Mouse (Mus musculus) Patski (cell line): ENCODE data around the gene Arl3. TPM values are rescaled to one million over a fixed set of nuclear protein-coding genes. Genes with fewer than 3 reads are reported as not detected.

Experiments used
- ATAC-seq: fragments of 100-300 bp; one replicate; pipeline ENCODE4 v1.8.0; 2021
- CTCF ChIA-PET: fragments of 350-600 bp; sonication (Branson Sonifier 250); formaldehyde crosslinking; loops from one replicate; lab custom pipeline; 2022; ENCODE audit warnings: inconsistent platforms; lab: Charles Lee
- POLR2A ChIA-PET: fragments of 350-600 bp; sonication (Branson Sonifier 250); formaldehyde crosslinking; loops from one replicate; lab custom pipeline; 2022; ENCODE audit warnings: antibody characterized with exemption, inconsistent platforms; lab: Charles Lee
- DNase-seq: peaks from one replicate; pipeline ENCODE4 v3.0.0-alpha.2; 2011; ENCODE audit warnings: low read depth, low spot score
- H3K27me3 ChIP-seq: fragments of 371-371 bp; one replicate; pipeline ENCODE4 v1.5.1; 2021
- CTCF ChIP-seq: fragments of 100-300 bp; IDR thresholded peaks from one replicate; pipeline ENCODE4 v1.5.1; 2021
- in situ Hi-C: fragments of 300-500 bp; cut with MboI; formaldehyde crosslinking; loops from 3 replicates; pipeline ENCODE4 v1.11.1; 2018; ENCODE audit warnings: low pct_unique_long_range_greater_than_20kb, mixed read lengths
- polyA plus RNA-seq: library from polyadenylated mRNA; unstranded; gene quantifications from one replicate; pipeline ENCODE4 v1.2.3, GENCODE M21; 2021

Gene Arl3
- polyA plus RNA-seq, 1 experiment from 2014 or later, result 187 TPM

GRCm38 (mm10) chr19:46608158-46608557 is 35.2 kb upstream of the Arl3 start:
- ATAC-seq (no peak), DNase-seq (no peak)
- H3K27me3 ChIP-seq, result no peaks in the 10 kb centered on the region
- ChIA-PET POLR2A (no interaction called here), CTCF (interaction anchor here (1.3 to 1.6 kb wide), 3 partner anchors 10 to 42 kb away, joined by 3 to 4 read pairs (median 4); no protein-coding TSS in a partner anchor)
- in situ Hi-C loops, result no loop called here
- no peak for TF ChIP-seq CTCF

DNA sequence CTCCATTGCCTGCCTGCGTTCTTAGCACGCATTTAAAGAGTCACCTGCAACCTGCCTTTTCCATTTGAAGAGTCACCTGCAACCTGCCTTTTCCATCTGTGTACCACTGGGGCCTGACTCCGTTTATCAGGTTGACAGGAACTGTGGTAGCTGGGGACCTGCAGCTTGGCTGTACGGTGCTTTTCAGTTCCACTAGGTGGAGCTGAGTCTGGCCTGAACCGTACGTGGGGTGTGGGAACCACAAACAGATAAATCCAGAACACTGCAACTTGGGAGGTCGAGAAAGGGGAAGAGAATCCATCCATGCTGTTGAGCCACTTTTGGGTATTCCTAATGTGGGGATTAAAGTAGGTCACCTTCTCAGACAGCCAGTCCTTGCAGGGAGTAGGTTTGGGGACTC is 34.4 kb upstream of the Arl3 start:
- DNase-seq (no peak), ATAC-seq (no peak)
- in situ Hi-C loops, result no loop called here
- no peak for TF ChIP-seq CTCF
- ChIA-PET POLR2A (no interaction called here), CTCF (interaction anchor here (0.9 to 1.6 kb wide), 4 partner anchors 10 to 43 kb away, joined by 3 to 4 read pairs (median 4); no protein-coding TSS in a partner anchor)
- no peaks in the 10 kb centered on the region for H3K27me3 ChIP-seq

- POLR2A ChIA-PET, result no interaction called here
- no peaks in the 10 kb centered on the region for H3K27me3 ChIP-seq
- DNase-seq (no peak), ATAC-seq (no peak)
- in situ Hi-C loops, result no loop called here
- no peak for TF ChIP-seq CTCF
- CTCF ChIA-PET, result interaction anchor here (0.9 to 1.5 kb wide), 2 partner anchors 11 to 19 kb away, joined by 4 read pairs; no protein-coding TSS in a partner anchor
These were observed 33.7 kb upstream of the Arl3 start for GRCm38 (mm10) chr19:46606718-46607117.

- in situ Hi-C loops, result no loop called here
These were observed 29.4 kb upstream of the Arl3 start for GRCm38 (mm10) chr19:46602406-46602805.

DNA sequence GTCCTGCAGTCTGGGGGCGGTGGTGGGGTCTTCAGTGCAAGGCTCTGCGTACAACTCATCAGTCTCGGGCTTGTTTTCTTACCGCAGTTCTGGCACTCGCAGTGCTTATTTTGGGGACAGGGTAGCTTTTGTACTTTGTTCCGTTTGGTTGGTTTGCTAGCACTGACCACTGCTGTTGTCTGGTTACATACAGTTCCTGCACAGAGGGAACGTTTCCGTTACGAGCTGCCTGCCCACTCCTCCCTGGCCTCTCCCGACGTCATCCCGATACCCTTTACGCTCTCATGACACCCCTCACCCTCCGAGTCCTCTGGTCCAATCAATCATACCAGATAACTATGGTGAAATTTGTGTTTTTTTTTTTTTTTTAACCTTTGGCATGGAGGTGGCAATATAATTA is 28.5 kb upstream of the Arl3 start:
- H3K27me3 ChIP-seq, result no peaks in the 10 kb centered on the region
- in situ Hi-C loops, result no loop called here
- ATAC-seq, result no peak
- no peak for TF ChIP-seq CTCF
- DNase-seq, result no peak
- ChIA-PET POLR2A (interaction anchor here (0.6 to 1.2 kb wide), 4 partner anchors 15 to 271 kb away, joined by 3 to 4 read pairs (median 4); no protein-coding TSS in a partner anchor), CTCF (interaction anchor here (1.3 kb wide), 1 partner anchor 8 kb away, joined by 3 read pairs; no protein-coding TSS in a partner anchor)

More at GRCm38 (mm10) chr19:46602406-46602805, 29.4 kb upstream of the Arl3 start:
- ChIA-PET POLR2A (no interaction called here), CTCF (no interaction called here)
- no peak for DNase-seq
- no peaks in the 10 kb centered on the region for H3K27me3 ChIP-seq
- ATAC-seq, result no peak
- TF ChIP-seq CTCF, result no peak

DNA sequence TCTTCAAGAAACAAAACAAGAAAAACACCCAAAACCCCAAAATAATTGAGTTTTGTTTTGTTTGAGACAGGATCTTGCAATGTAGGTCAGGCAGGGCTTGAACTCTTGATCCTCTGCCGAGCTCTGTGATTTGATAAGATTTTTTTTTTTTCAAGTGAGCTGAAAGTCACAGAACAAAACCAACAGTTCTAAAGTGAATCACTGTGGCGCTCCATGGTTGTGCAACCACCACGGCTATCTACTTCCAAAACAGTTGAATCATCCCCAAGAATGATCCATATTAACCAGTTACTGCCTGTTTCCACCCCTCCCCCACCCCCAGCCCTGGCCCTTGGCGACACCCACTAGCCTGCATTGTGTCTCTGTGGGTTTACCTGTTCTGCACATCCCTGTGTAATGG is 27.4 kb upstream of the Arl3 start:
- in situ Hi-C loops, result no loop called here
- ChIA-PET POLR2A (interaction anchor here (1.2 kb wide), 1 partner anchor 59 kb away, joined by 3 read pairs; no protein-coding TSS in a partner anchor), CTCF (interaction anchor here (3.7 kb wide), 1 partner anchor 12 kb away, joined by 26 read pairs; no protein-coding TSS in a partner anchor)
- no peaks in the 10 kb centered on the region for H3K27me3 ChIP-seq
- ATAC-seq (no peak), DNase-seq (no peak)
- no peak for TF ChIP-seq CTCF

DNA sequence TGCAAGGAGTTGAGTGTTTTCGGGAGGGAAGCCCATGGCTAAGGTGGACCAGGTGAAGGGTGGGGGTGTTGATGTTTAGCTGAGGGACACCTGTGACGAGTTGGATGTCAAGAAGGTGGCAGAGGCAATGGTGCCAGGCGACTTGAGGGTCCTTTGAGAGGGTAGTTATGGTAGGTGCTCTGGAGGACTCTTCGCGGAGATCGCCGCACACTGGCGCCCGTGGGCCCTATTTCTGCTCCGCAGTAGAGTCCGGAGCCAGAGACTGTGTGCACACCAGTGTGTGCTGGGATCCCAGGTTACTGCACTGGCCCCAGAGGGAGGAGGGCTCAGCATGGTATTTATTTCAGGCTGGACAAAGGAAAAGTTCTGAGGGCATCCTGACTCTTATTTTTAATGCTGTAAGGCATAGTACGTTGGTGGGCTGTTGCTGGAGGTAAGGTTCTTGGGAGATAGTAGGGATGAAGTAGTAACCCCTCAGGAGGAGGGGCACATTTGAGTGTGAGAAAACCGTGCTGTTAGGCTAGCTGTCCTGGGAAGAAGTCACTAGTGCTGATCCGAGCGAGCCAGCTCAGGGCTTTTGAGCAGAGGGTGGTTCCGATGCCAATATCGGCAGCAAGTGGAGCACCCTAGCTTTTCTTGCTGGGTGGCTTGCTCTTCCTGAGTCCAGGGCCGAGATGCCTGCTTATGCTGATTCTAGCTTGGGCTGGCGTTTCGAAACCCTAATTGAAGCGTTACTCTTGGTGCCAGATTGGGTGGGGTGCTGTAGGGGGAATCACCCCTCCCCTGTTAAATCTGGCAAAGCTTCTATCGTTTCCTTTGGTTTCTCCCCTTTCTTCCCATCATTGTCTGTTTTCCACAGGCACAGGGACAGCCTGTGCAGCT is 26.6 kb upstream of the Arl3 start:
- no peak for DNase-seq
- no peak for ATAC-seq
- ChIA-PET POLR2A (interaction anchor here (1.2 kb wide), 1 partner anchor 60 kb away, joined by 3 read pairs; no protein-coding TSS in a partner anchor), CTCF (interaction anchor here (0.8 to 3.7 kb wide), 2 partner anchors 12 to 27 kb away, joined by 3 to 26 read pairs; partner anchors contain the start of gene Arl3)
- no peaks in the 10 kb centered on the region for H3K27me3 ChIP-seq
- TF ChIP-seq CTCF, result no peak
- in situ Hi-C loops, result no loop called here

DNA sequence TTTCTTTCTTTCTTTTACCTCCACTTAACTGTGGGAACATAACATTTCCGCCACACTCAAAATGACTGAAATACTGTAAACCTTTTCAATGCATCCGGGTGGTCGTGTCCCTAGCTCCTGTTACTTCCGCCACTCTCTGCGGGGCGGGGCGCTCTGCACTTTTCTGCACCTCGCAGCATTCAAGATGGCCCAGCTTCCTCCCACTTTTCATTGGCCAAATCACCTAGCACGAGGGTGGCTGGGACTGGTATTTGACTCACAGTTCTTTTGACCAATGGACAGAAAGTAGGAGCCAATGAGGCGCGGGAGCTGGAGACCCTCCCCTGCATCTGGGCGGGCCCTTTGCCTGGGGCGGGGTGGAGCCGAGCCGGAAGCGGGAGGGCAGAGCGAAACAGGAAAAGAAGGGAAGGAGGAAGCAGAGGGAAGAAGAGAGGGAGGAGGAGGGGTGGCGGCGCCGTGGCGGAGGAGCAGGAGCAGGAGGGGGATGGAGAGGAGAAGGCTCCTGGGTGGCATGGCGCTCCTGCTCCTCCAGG is 25.8 kb upstream of the Arl3 start, which contains the start of gene Wbp1l:
Gene Wbp1l (plus strand): TSS at position 365 of the 533 bp plus-strand sequence.
- no peaks in the 10 kb centered on the region for H3K27me3 ChIP-seq
- ChIA-PET POLR2A (interaction anchor here (1.3 kb wide), 1 partner anchor 68 kb away, joined by 3 read pairs; no protein-coding TSS in a partner anchor), CTCF (interaction anchor here (3.7 kb wide), 1 partner anchor 11 kb away, joined by 26 read pairs; no protein-coding TSS in a partner anchor)
- peak; percentile 93 for DNase-seq
- no peak for TF ChIP-seq CTCF
- ATAC-seq, result peak; percentile 97
- in situ Hi-C loops, result no loop called here

DNA sequence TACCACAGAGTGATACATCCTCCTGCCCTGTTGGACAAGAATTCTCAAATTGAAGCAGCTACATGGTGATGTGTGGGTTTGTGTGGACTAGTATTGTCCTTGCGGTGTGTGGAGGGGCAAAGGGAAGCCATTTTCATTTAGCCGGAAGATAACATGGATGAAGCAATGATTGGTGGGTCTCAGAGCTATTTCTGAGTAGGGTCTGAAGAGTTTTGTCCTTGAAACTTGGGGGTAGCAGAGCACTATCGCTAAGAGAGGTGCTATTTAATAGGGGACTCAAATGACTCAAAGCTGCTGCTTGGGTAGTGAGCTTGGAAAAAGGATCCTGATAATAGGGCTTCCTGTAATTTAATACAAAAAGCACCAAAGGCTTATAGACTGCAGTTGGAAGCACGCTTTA is 25.2 kb upstream of the Arl3 start:
- POLR2A ChIA-PET, result interaction anchor here (1.3 kb wide), 1 partner anchor 68 kb away, joined by 3 read pairs; no protein-coding TSS in a partner anchor
- no peak for TF ChIP-seq CTCF
- CTCF ChIA-PET, result interaction anchor here (3.7 kb wide), 1 partner anchor 10 kb away, joined by 26 read pairs; no protein-coding TSS in a partner anchor
- no peaks in the 10 kb centered on the region for H3K27me3 ChIP-seq
- in situ Hi-C loops, result no loop called here
- ATAC-seq (no peak), DNase-seq (no peak)

DNA sequence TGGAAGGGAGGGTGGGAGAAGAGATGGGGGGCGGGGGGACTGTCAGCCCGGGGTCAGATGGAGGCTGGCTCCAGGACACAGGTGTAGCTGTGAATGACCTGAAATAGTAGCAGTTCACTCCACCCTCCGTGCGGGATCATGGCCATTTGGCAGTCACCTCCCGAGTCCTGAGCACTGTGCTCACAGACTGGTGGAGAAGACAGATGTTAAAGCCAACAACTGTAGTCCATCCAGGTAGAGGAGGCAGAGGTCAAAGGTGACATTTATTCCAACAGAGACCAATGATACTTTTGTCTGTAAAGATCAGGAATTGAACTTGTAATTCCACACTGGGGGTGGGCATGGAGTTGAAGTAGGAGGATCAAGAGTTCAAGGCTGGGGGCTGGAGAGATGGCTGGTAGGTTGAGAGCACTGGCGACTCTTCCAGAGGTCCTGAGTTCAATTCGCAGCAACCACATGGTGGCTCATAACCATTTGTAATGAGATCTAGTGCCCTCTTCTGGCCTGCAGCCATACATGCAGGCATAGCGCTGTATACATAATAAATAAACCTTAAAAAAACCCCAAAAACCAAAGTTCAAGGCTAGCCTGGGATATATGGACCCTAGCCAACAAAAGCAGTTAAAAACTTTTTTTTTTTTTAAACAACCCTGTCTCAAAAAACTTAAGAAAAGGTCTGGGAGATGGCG is 19.9 kb upstream of the Arl3 start:
- DNase-seq, result no peak
- ATAC-seq, result no peak
- ChIA-PET POLR2A (no interaction called here), CTCF (no interaction called here)
- no peak for TF ChIP-seq CTCF
- in situ Hi-C loops, result no loop called here
- H3K27me3 ChIP-seq, result no peaks in the 10 kb centered on the region
